Mouse (Mus musculus) liver, embryonic 15.5 days (tissue): Measurements from ENCODE around the gene Pex14. TPM values are rescaled to one million over a fixed set of nuclear protein-coding genes. Genes with fewer than 3 reads are reported as not detected.
A peak's percentile ranks its signal among the peaks of the same experiment; 100 is the strongest.

Experiments
- ATAC-seq: fragments of 200-750 bp; cut with Nextera tagmentation; 2 replicates; pipeline ENCODE4 v1.8.0; 2017; ENCODE audit warnings: moderate number of reproducible peaks, mild to moderate bottlenecking, moderate library complexity; ENCODE audit not compliant: insufficient read depth
- H3K27ac ChIP-seq: fragments of 300-500 bp; sonication (generic); replicated peaks from 2 replicates; pipeline ENCODE4 v1.5.1; 2015; ENCODE audit warnings: mild to moderate bottlenecking, inconsistent platforms
- H3K27me3 ChIP-seq: fragments of 300-500 bp; sonication (generic); 2 replicates; pipeline ENCODE4 v1.6.1; 2015; ENCODE audit warnings: mild to moderate bottlenecking, inconsistent platforms
- H3K36me3 ChIP-seq: fragments of 300-500 bp; sonication (generic); replicated peaks from 2 replicates; pipeline ENCODE4 v1.6.1; 2015; ENCODE audit warnings: moderate library complexity, mild to moderate bottlenecking, inconsistent platforms
- H3K4me1 ChIP-seq: fragments of 300-500 bp; sonication (generic); replicated peaks from 2 replicates; pipeline ENCODE4 v1.6.1; 2015; ENCODE audit warnings: inconsistent platforms
- H3K4me2 ChIP-seq: fragments of 300-500 bp; sonication (generic); 2 replicates; pipeline ENCODE4 v1.6.1; 2015; ENCODE audit warnings: moderate library complexity, mild to moderate bottlenecking, inconsistent platforms
- H3K4me3 ChIP-seq: fragments of 300-500 bp; sonication (generic); replicated peaks from 2 replicates; pipeline ENCODE4 v1.5.1; 2015; ENCODE audit warnings: mild to moderate bottlenecking, inconsistent platforms
- H3K9ac ChIP-seq: fragments of 300-500 bp; sonication (generic); 2 replicates; pipeline ENCODE4 v1.6.1; 2015; ENCODE audit warnings: moderate library complexity, mild to moderate bottlenecking, inconsistent platforms
- H3K9me3 ChIP-seq: fragments of 300-500 bp; sonication (generic); replicated peaks from 2 replicates; pipeline ENCODE4 v1.6.1; 2016; ENCODE audit warnings: inconsistent platforms
- WGBS: fragments of 180-500 bp; shearing (Covaris S2); methylation state at CpG from one replicate; pipeline ENCODE4 v1.1.7; 2015; ENCODE audit warnings: mixed read lengths; ENCODE audit not compliant: insufficient replicate concordance; 5-methylcytosine and 5-hydroxymethylcytosine counted together
- polyA plus RNA-seq: library from polyadenylated mRNA; unstranded; fragments of >200 nt; fragmentation: Nextera tagmentation; extraction: Ambion mirVana; gene quantifications from 2 replicates; pipeline ENCODE4 v1.2.1, GENCODE M21; 2015

Pex14 gene
- polyA plus RNA-seq, 1 experiment from 2014 or later, result 27.2 TPM

GRCm38 (mm10) chr4:149075073-149075472 lies 24.6 kb downstream of the Pex14 start:
- no peak for ATAC-seq
- Histone ChIP-seq H3K27ac (no peak overlapping the region), H3K4me2 (no peak overlapping the region), H3K9ac (no peak overlapping the region), H3K4me3 (no peak overlapping the region), H3K27me3 (no peaks in the 10 kb centered on the region), H3K4me1 (peaks cover 26% of the 10 kb centered on the region), H3K9me3 (no peaks in the 10 kb centered on the region), H3K36me3 (peaks cover 21% of the 10 kb centered on the region)
- WGBS, result 84% methylated on average over 13 of the region's 13 CpGs

GRCm38 (mm10) chr4:149066672-149067551 lies 32.8 kb downstream of the Pex14 start:
- Histone ChIP-seq H3K4me3 (no peak overlapping the region), H3K9me3 (no peaks in the 10 kb centered on the region), H3K4me2 (no peak overlapping the region), H3K4me1 (0 out of 2 replicates have a peak, but pooled peaks cover 7% of the 10 kb centered on the region), H3K27ac (no peak overlapping the region), H3K9ac (no peak overlapping the region), H3K27me3 (no peaks in the 10 kb centered on the region), H3K36me3 (peaks cover 5% of the 10 kb centered on the region)
- 62% methylated on average over 22 of the region's 22 CpGs for WGBS
- peak; percentile 40 for ATAC-seq

DNA sequence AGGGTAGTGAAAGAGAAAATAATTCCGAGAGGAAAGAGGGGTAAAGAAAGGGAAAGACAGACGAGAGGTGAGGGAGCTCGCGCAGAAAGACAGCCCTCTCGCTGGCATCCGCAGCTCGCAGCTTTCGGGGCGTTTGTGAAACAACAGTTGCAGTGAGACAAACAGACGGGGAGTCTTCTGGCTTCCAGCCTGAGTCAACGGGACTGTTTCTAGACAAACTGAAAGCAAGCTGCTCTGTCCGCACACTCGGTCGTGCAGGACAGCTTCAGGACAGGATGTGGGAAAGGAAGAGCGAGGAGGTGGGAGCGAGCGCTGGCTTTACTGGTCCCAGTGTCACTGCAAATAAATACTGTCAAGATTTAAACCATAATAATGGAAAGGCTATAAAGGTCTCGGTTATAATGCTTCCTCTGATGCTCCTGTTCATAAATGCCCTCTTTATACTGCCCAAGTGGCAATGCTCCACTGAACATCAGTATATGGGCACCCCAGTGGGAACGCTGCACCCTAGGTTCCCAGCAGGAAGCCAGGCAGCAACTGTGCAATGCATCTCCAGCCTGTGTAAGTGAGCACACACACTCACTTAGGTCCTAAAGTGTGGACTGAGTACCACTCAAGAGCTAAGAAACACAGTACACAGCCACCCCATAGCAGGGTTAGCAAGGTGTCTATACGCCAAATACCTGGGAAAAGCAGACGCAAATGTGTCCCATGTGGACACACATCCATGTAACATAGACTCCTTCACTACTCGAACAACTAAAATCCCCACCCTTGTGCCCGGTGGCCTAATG lies 35.4 kb downstream of the Pex14 start:
- WGBS, result 69% methylated on average over 23 of the region's 23 CpGs

DNA sequence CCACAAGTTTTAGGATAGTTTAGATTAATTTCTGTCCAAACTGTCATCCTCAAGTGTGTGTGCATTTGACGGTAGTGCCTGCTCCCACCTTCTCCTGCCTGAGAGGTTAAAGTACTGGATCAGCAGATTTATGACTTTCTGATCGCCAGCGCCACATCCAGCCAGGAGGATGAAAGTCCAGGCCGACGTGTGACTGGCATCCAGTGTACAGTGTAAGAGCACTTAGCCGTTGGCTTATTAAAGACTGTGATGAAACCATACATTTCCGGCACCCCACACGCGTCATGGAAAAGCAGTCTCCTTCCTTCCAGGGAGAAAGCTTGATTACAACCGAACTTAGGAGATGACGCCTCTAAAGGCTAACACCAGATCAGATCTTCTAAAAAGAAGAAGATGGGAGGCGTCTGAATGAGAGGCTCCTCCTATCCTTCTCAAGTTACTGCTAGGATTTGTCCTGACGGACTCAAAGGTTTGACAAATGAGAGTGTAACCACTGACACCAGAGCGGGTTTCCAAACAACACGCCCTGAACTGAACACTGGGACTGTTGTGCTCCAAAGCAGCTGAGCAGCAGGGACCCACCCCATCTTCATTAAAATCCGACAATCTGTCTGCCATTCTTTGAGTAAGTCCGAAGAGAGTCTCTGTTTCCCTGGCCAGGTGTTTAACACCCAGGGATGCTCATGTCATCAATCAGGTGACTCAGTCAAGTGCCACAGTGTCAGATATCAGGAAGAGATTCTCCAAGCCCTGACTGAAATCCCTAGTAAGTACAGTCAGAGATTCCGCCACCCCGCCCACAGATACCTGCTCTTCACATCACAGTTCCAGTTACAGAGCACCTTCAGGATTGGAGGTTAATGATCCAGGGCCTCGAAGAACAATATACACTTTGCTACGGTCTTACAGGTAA lies 37.0 kb downstream of the Pex14 start:
- 0 out of 2 replicates have a peak, but pooled peaks cover 7% of the 10 kb centered on the region for H3K4me1 ChIP-seq
- H3K4me3 ChIP-seq, result no peak overlapping the region
- ATAC-seq, result no peak
- WGBS, result 74% methylated on average over 21 of the region's 21 CpGs
- no peaks in the 10 kb centered on the region for H3K9me3 ChIP-seq
- H3K27ac ChIP-seq, result no peak overlapping the region
- H3K36me3 ChIP-seq, result no peaks in the 10 kb centered on the region; the same call in 1 of the 2 replicates
- no peak overlapping the region for H3K4me2 ChIP-seq
- no peaks in the 10 kb centered on the region for H3K27me3 ChIP-seq
- H3K9ac ChIP-seq, result no peak overlapping the region

More for the DNA sequence above, 35.4 kb downstream of the Pex14 start:
- Histone ChIP-seq H3K9me3 (no peaks in the 10 kb centered on the region), H3K36me3 (peaks cover 3% of the 10 kb centered on the region; the same call in 1 of the 2 replicates), H3K4me1 (0 out of 2 replicates have a peak, but pooled peaks cover 7% of the 10 kb centered on the region), H3K4me2 (no peak overlapping the region), H3K9ac (no peak overlapping the region), H3K4me3 (no peak overlapping the region), H3K27me3 (no peaks in the 10 kb centered on the region), H3K27ac (no peak overlapping the region)
- ATAC-seq, result no peak

DNA sequence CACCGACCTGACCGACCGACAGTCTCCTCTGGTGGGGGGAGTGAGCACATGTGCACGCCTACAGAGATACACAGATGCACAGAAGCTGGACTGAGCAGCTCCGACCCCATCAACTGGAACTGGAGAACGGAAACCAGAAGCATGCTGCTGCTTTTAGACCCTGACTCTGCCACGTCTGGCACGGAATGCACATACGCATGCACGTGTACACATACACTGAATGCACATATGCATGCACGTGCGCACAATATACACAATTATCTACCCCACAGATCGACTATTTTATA lies 38.3 kb downstream of the Pex14 start:
- H3K9me3 ChIP-seq, result no peaks in the 10 kb centered on the region
- no peak overlapping the region for H3K4me2 ChIP-seq
- 75% methylated on average over 13 of the region's 13 CpGs for WGBS
- no peak overlapping the region for H3K9ac ChIP-seq
- H3K27me3 ChIP-seq, result no peaks in the 10 kb centered on the region
- no peak overlapping the region for H3K27ac ChIP-seq
- no peak overlapping the region for H3K4me3 ChIP-seq
- ATAC-seq, result no peak
- H3K36me3 ChIP-seq, result no peaks in the 10 kb centered on the region
- peaks cover 7% of the 10 kb centered on the region; the same call in 1 of the 2 replicates for H3K4me1 ChIP-seq

GRCm38 (mm10) chr4:149060621-149061431 lies 38.9 kb downstream of the Pex14 start:
- WGBS, result 69% methylated on average over 14 of the region's 14 CpGs

DNA sequence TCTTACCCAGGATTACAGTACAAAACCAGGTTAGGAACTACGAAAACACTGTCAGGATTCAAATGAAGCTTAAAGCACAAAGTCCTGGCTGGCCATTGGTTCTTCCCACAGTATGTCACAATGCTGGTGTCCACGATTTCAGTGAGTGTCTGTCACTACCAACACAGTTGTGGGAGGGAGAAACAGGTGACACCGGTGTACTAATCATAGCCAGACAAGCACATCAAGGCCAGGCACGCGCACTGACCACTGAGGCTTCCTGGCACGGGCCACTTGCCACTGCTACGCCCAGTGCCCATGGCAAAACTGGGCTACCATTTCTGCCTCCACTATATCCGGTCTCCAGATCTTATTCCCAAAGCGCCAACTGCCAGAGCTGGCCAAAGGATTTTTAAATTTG lies 40.0 kb downstream of the Pex14 start:
- no peak overlapping the region for H3K27ac ChIP-seq
- H3K4me3 ChIP-seq, result no peak overlapping the region
- H3K9me3 ChIP-seq, result no peaks in the 10 kb centered on the region
- H3K27me3 ChIP-seq, result no peaks in the 10 kb centered on the region
- WGBS, result 71% methylated on average over 9 of the region's 9 CpGs
- ATAC-seq, result no peak
- H3K36me3 ChIP-seq, result no peaks in the 10 kb centered on the region
- H3K9ac ChIP-seq, result no peak overlapping the region
- H3K4me2 ChIP-seq, result no peak overlapping the region
- H3K4me1 ChIP-seq, result peaks cover 5% of the 10 kb centered on the region; the same call in 1 of the 2 replicates

More at GRCm38 (mm10) chr4:149060621-149061431, 38.9 kb downstream of the Pex14 start:
- Histone ChIP-seq H3K36me3 (no peaks in the 10 kb centered on the region), H3K4me3 (no peak overlapping the region), H3K9ac (no peak overlapping the region), H3K4me1 (peaks cover 5% of the 10 kb centered on the region; the same call in 1 of the 2 replicates), H3K27ac (no peak overlapping the region), H3K4me2 (no peak overlapping the region), H3K27me3 (no peaks in the 10 kb centered on the region), H3K9me3 (no peaks in the 10 kb centered on the region)
- ATAC-seq, result no peak

GRCm38 (mm10) chr4:149058298-149058697 lies 41.4 kb downstream of the Pex14 start:
- Histone ChIP-seq H3K4me2 (no peak overlapping the region), H3K36me3 (no peaks in the 10 kb centered on the region), H3K9ac (no peak overlapping the region), H3K27me3 (no peaks in the 10 kb centered on the region), H3K9me3 (no peaks in the 10 kb centered on the region), H3K4me1 (peaks cover 5% of the 10 kb centered on the region; the same call in 1 of the 2 replicates), H3K27ac (no peak overlapping the region), H3K4me3 (no peak overlapping the region)
- ATAC-seq, result no peak
- 72% methylated on average over 7 of the region's 7 CpGs for WGBS

DNA sequence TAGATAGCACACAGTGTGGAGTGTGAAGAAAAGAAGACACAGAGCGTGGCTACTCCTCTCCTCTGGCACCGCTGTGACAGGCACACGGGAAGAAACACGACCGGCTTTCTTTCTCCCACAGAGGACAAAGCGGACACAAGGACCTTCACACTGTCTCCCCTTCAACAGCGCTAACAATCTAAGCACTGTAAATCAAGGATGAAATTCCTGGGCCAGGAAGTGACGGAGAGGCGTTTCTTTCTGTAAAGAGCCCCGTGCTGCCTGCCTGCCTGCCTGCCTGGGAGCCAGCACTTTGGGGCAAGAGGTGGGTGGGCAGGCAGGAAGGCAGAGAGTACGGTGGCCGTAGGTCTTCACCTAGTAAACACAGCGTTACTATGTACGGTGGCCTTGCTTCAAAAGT lies 42.2 kb downstream of the Pex14 start:
- Histone ChIP-seq H3K9ac (no peak overlapping the region), H3K36me3 (no peaks in the 10 kb centered on the region), H3K9me3 (no peaks in the 10 kb centered on the region), H3K27me3 (no peaks in the 10 kb centered on the region), H3K4me3 (no peak overlapping the region), H3K4me1 (peaks cover 5% of the 10 kb centered on the region; the same call in 1 of the 2 replicates), H3K27ac (no peak overlapping the region), H3K4me2 (no peak overlapping the region)
- ATAC-seq, result no peak
- 73% methylated on average over 14 of the region's 14 CpGs for WGBS

GRCm38 (mm10) chr4:149056957-149057356 lies 42.7 kb downstream of the Pex14 start:
- Histone ChIP-seq H3K4me2 (no peak overlapping the region), H3K27me3 (no peaks in the 10 kb centered on the region), H3K27ac (no peak overlapping the region), H3K4me1 (peaks cover 5% of the 10 kb centered on the region; the same call in 1 of the 2 replicates), H3K36me3 (no peaks in the 10 kb centered on the region), H3K9me3 (no peaks in the 10 kb centered on the region), H3K9ac (no peak overlapping the region), H3K4me3 (no peak overlapping the region)
- WGBS, result 84% methylated on average over 16 of the region's 16 CpGs
- ATAC-seq, result no peak
